Mouse (Mus musculus) midbrain, postnatal 0 days (tissue): ENCODE measurements around the gene Cux2. TPM values are rescaled to one million over a fixed set of nuclear protein-coding genes. Genes with fewer than 3 reads are reported as not detected.

ENCODE experiments used
- ATAC-seq: fragments of 200-750 bp; cut with Nextera tagmentation; 2 replicates; pipeline ENCODE4 v1.8.0; 2017; ENCODE audit warnings: moderate number of reproducible peaks, mild to moderate bottlenecking, moderate TSS enrichment, moderate library complexity; ENCODE audit not compliant: low FRiP score
- DNase-seq: peaks from one replicate; pipeline ENCODE4 v3.0.0-alpha.2; 2015; ENCODE audit warnings: low spot score
- H3K27ac ChIP-seq: fragments of 300-500 bp; sonication (generic); 2 replicates; pipeline ENCODE4 v1.5.1; 2014; ENCODE audit warnings: low read depth, mild to moderate bottlenecking, low read length, mixed read lengths
- H3K27me3 ChIP-seq: fragments of 300-500 bp; sonication (generic); 2 replicates; pipeline ENCODE4 v1.6.1; 2014; ENCODE audit warnings: low read length, control low read depth, mixed read lengths; ENCODE audit not compliant: insufficient read depth
- H3K36me3 ChIP-seq: fragments of 300-500 bp; sonication (generic); 2 replicates; pipeline ENCODE4 v1.6.1; 2014; ENCODE audit warnings: low read length, control low read depth, mixed read lengths; ENCODE audit not compliant: insufficient read depth
- H3K4me1 ChIP-seq: fragments of 300-500 bp; sonication (generic); 2 replicates; pipeline ENCODE4 v1.6.1; 2014; ENCODE audit warnings: mild to moderate bottlenecking, control low read depth, antibody characterized with exemption, low read length, mixed read lengths; ENCODE audit not compliant: insufficient read depth
- H3K4me2 ChIP-seq: fragments of 300-500 bp; sonication (generic); 2 replicates; pipeline ENCODE4 v1.6.1; 2014; ENCODE audit warnings: low read depth, mild to moderate bottlenecking, low read length, mixed read lengths; ENCODE audit not compliant: poor library complexity, severe bottlenecking
- H3K4me3 ChIP-seq: fragments of 300-500 bp; sonication (generic); 2 replicates; pipeline ENCODE4 v1.5.1; 2014; ENCODE audit warnings: low read depth, mild to moderate bottlenecking, low read length, moderate library complexity
- H3K9ac ChIP-seq: fragments of 300-500 bp; sonication (generic); replicated peaks from 2 replicates; pipeline ENCODE4 v1.6.1; 2014; ENCODE audit warnings: mild to moderate bottlenecking, low read length, moderate library complexity, mixed read lengths; ENCODE audit not compliant: poor library complexity, severe bottlenecking
- H3K9me3 ChIP-seq: fragments of 300-500 bp; sonication (generic); 2 replicates; pipeline ENCODE4 v1.6.1; 2016; ENCODE audit warnings: low read length, control low read depth
- CTCF ChIP-seq: IDR thresholded peaks from 2 replicates; pipeline ENCODE4 v1.5.1; 2016; ENCODE audit warnings: antibody characterized with exemption, mild to moderate bottlenecking
- WGBS: fragments of 180-500 bp; shearing (Covaris S2); extraction: QIAGEN DNeasy Blood & Tissue Kit; methylation state at CpG from one replicate; pipeline ENCODE4 v1.1.7; 2014; 5-methylcytosine and 5-hydroxymethylcytosine counted together
- polyA plus RNA-seq: library from polyadenylated mRNA; unstranded; fragments of >200 nt; fragmentation: Nextera tagmentation; extraction: Ambion mirVana; gene quantifications from 2 replicates; pipeline ENCODE4 v1.2.1, GENCODE M21; 2015
- total RNA-seq: library from RNA; depleted of rRNA; stranded (reverse); fragments of >200 nt; gene quantifications from 2 replicates; pipeline ENCODE4 v1.2.3, GENCODE M21; 2014

Gene Cux2
- total and polyA plus RNA-seq, 2 experiments from 2014 or later = 17.4 to 40.1 TPM

- no peak overlapping the region for H3K9ac ChIP-seq
- H3K9me3 ChIP-seq = no peaks in the 10 kb centered on the region
- H3K36me3 ChIP-seq = no peaks in the 10 kb centered on the region
- no peaks in the 10 kb centered on the region for H3K4me1 ChIP-seq
- H3K27me3 ChIP-seq = peaks cover 4% of the 10 kb centered on the region; the same call in 1 of the 2 replicates
- no peak overlapping the region for H3K4me2 ChIP-seq
- no peak overlapping the region for H3K27ac ChIP-seq
- no peak for DNase-seq
- no peak for ATAC-seq
- WGBS = 73% methylated on average over 6 of the region's 6 CpGs
- no peak overlapping the region for H3K4me3 ChIP-seq
- TF ChIP-seq CTCF = peak; percentile 63
Measured at GRCm38 (mm10) chr5:122057622-122058021, 7.7 kb upstream of the Cux2 start.

- no peak for DNase-seq
- no peak for TF ChIP-seq CTCF
- no peak overlapping the region for H3K27ac ChIP-seq
- no peak for ATAC-seq
- H3K4me1 ChIP-seq = no peaks in the 10 kb centered on the region
- no peak overlapping the region for H3K4me3 ChIP-seq
- no peaks in the 10 kb centered on the region for H3K27me3 ChIP-seq
- no peak overlapping the region for H3K4me2 ChIP-seq
- H3K9me3 ChIP-seq = no peaks in the 10 kb centered on the region
- no peaks in the 10 kb centered on the region for H3K36me3 ChIP-seq
- no peak overlapping the region for H3K9ac ChIP-seq
- WGBS = 83% methylated on average over 8 of the region's 8 CpGs
Measured at GRCm38 (mm10) chr5:122056557-122056956, 6.7 kb upstream of the Cux2 start.

- Histone ChIP-seq H3K4me2 (peak overlapping the region; percentile 40), H3K9ac (no peak overlapping the region), H3K9me3 (no peaks in the 10 kb centered on the region), H3K4me1 (no peaks in the 10 kb centered on the region), H3K27ac (peak overlapping the region; percentile 47; the same call in 1 of the 2 replicates), H3K27me3 (no peaks in the 10 kb centered on the region), H3K4me3 (0 out of 2 replicates have a peak overlapping the region, but pooled peaks have one; percentile 0), H3K36me3 (no peaks in the 10 kb centered on the region)
- no peak for TF ChIP-seq CTCF
- peak; percentile 69 for ATAC-seq
- 39% methylated on average over 13 of the region's 13 CpGs for WGBS
- DNase-seq = peak; percentile 89
Measured at GRCm38 (mm10) chr5:122054130-122054843, 4.4 kb upstream of the Cux2 start.

GRCm38 (mm10) chr5:122053587-122053986 lies 3.7 kb upstream of the Cux2 start:
- ATAC-seq = no peak
- WGBS = 7% methylated on average over 15 of the region's 15 CpGs
- Histone ChIP-seq H3K27ac (peak overlapping the region; percentile 47; the same call in 1 of the 2 replicates), H3K4me2 (0 out of 2 replicates have a peak overlapping the region, but pooled peaks have one; percentile 6), H3K4me3 (no peak overlapping the region), H3K9me3 (no peaks in the 10 kb centered on the region), H3K9ac (no peak overlapping the region), H3K4me1 (no peaks in the 10 kb centered on the region), H3K36me3 (no peaks in the 10 kb centered on the region), H3K27me3 (no peaks in the 10 kb centered on the region)
- DNase-seq = no peak
- TF ChIP-seq CTCF = no peak; the same call in 1 of the 2 replicates

GRCm38 (mm10) chr5:122050832-122051105 lies 867 bp upstream of the Cux2 start:
- ATAC-seq (no peak), DNase-seq (no peak)
- peak overlapping the region; percentile 78; the same call in 1 of the 2 replicates for H3K4me3 ChIP-seq
- H3K9ac ChIP-seq = no peak overlapping the region
- TF ChIP-seq CTCF = no peak
- 9% methylated on average over 8 of the region's 8 CpGs for WGBS
- H3K4me2 ChIP-seq = peak overlapping the region; percentile 78
- no peaks in the 10 kb centered on the region for H3K36me3 ChIP-seq
- H3K27me3 ChIP-seq = no peaks in the 10 kb centered on the region
- no peak overlapping the region for H3K27ac ChIP-seq
- no peaks in the 10 kb centered on the region for H3K9me3 ChIP-seq
- H3K4me1 ChIP-seq = peaks cover 13% of the 10 kb centered on the region; the same call in 1 of the 2 replicates

GRCm38 (mm10) chr5:122049664-122050016 lies 262 bp downstream of the Cux2 start:
- H3K4me2 ChIP-seq = peak overlapping the region; percentile 78
- H3K9ac ChIP-seq = peak overlapping the region; percentile 87

More at GRCm38 (mm10) chr5:122049664-122050016, 262 bp downstream of the Cux2 start:
- Histone ChIP-seq H3K4me1 (peaks cover 13% of the 10 kb centered on the region; the same call in 1 of the 2 replicates), H3K27me3 (no peaks in the 10 kb centered on the region), H3K4me3 (peak overlapping the region; percentile 78), H3K27ac (peak overlapping the region; percentile 89), H3K36me3 (no peaks in the 10 kb centered on the region), H3K9me3 (no peaks in the 10 kb centered on the region)
- peak; percentile 39; the same call in 1 of the 2 replicates for ATAC-seq
- peak; percentile 64 for DNase-seq
- no peak for TF ChIP-seq CTCF
- 0% methylated on average over 14 of the region's 43 CpGs for WGBS
